ENCODE assay signal across 26 mouse cellular contexts in the genomic region with DNA sequence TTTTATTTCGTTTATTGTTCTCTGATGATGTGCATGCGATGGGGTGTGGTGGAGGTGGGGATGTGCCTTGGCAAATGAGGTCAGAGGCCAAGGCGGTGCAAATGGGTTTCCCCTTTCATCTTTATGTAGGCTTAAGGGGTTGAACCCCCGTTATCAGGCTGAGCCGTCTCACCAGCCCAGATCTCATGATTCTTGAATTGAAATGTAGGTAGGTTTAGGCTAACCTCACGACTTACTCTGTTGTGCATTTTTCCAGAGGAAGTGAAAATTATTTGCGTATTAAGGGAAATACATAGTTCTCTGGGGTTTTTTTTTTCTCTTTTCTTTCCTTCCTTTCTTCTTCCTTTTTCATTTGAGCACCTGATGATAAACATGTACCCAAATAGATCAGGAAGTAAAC. TPM values are rescaled to one million over a fixed set of nuclear protein-coding genes. Genes with fewer than 3 reads are reported as not detected.
A peak's percentile ranks its signal among the peaks of the same experiment; 100 is the strongest.
DNase-seq lines count a peak whose midpoint lies in the region; ATAC-seq and TF ChIP-seq lines count a peak whose summit lies in the region.
"Had no signal": no experiment of that assay in that cellular context is flagged by ENCODE, and none has a peak within 500 bp of the region (broad histone marks: within the 10 kb centered on the region; RNA-seq: fewer than 3 reads in every experiment).

No protein-coding gene starts in this region.

- no peaks in the 10 kb centered on the region for H3K27me3 ChIP-seq in kidney, embryonic 16.5 days (ENCODE audit: insufficient read depth, low read length)
- H3K27me3 ChIP-seq: hindbrain, embryonic 12.5 days; limb, embryonic 12.5 days; neural tube, embryonic 12.5 days; stomach, embryonic 15.5 days had no signal

- H3K4me2 ChIP-seq in kidney, embryonic 16.5 days (replicated peaks; ENCODE audit: low read depth, low read length): no peak overlapping the region
- H3K4me2 ChIP-seq: hindbrain, embryonic 12.5 days; limb, embryonic 12.5 days; neural tube, embryonic 12.5 days; stomach, embryonic 15.5 days had no signal

- no peak for DNase-seq in gastrocnemius, adult 2 months
- DNase-seq in gastrocnemius, postnatal 14 days: no peak
- DNase-seq in A20 (ENCODE audit: low read depth, low spot score): peak; percentile 80
- DNase-seq in T-cell, adult 2 months (ENCODE audit: low spot score): peak; percentile 16
- DNase-seq in adrenal gland, adult 18-20 months (ENCODE audit: low spot score in 2 of 2): no peak
- no peak for DNase-seq in cerebellum, adult 11 months
- DNase-seq: adrenal gland, postnatal 36 days; cerebellum, adult 11-12 months; cerebellum, postnatal 10 days; gastrocnemius, postnatal 25 days; kidney, adult 8-10 months; kidney, postnatal 25 days; right cerebral cortex, postnatal 4 days; thymus, postnatal 25 days had no signal

- H3K9me3 ChIP-seq in kidney, embryonic 16.5 days (ENCODE audit: low read length): no peaks in the 10 kb centered on the region
- H3K9me3 ChIP-seq: embryonic facial prominence, embryonic 10.5 days; forebrain, embryonic 10.5 days; hindbrain, embryonic 12.5 days; limb, embryonic 12.5 days; midbrain, embryonic 10.5 days; neural tube, embryonic 12.5 days; stomach, embryonic 15.5 days had no signal

- H3K36me3 ChIP-seq in kidney, embryonic 16.5 days (ENCODE audit: insufficient read depth, low read length): no peaks in the 10 kb centered on the region
- H3K36me3 ChIP-seq: embryonic facial prominence, embryonic 10.5 days; forebrain, embryonic 10.5 days; hindbrain, embryonic 12.5 days; limb, embryonic 12.5 days; midbrain, embryonic 10.5 days; neural tube, embryonic 12.5 days; stomach, embryonic 15.5 days had no signal

- H3K27ac ChIP-seq in gastrocnemius, adult 2 months: 0 out of 2 replicates have a peak overlapping the region, but pooled peaks have one; percentile 13
- no peak overlapping the region for H3K27ac ChIP-seq in kidney, embryonic 16.5 days (ENCODE audit: low read length)
- H3K27ac ChIP-seq: embryonic facial prominence, embryonic 10.5 days; forebrain, embryonic 10.5 days; hindbrain, embryonic 12.5 days; layer of hippocampus, adult 2 months; limb, embryonic 12.5 days; liver, embryonic 14.5 days; midbrain, embryonic 10.5 days; neural tube, embryonic 12.5 days had no signal

- no peak for TF ChIP-seq CTCF in gastrocnemius, adult 2 months (IDR thresholded peaks at IDR 0.05)

- H3K9ac ChIP-seq in kidney, embryonic 16.5 days (replicated peaks; ENCODE audit: low read length): no peak overlapping the region
- H3K9ac ChIP-seq: hindbrain, embryonic 12.5 days; limb, embryonic 12.5 days; liver, embryonic 14.5 days; neural tube, embryonic 12.5 days; stomach, embryonic 15.5 days had no signal

- H3K4me3 ChIP-seq in gastrocnemius, adult 2 months: no peak overlapping the region
- H3K4me3 ChIP-seq in kidney, embryonic 16.5 days (ENCODE audit: low read length): no peak overlapping the region
- H3K4me3 ChIP-seq: embryonic facial prominence, embryonic 10.5 days; forebrain, embryonic 10.5 days; hindbrain, embryonic 12.5 days; layer of hippocampus, adult 2 months; limb, embryonic 12.5 days; midbrain, embryonic 10.5 days; neural tube, embryonic 12.5 days; stomach, embryonic 15.5 days had no signal

- peaks cover 34% of the 10 kb centered on the region for H3K4me1 ChIP-seq in kidney, embryonic 16.5 days (ENCODE audit: insufficient read depth, low read length)
- H3K4me1 ChIP-seq: hindbrain, embryonic 12.5 days; neural tube, embryonic 12.5 days had no signal

- WGBS in kidney, embryonic 16.5 days: 60% methylated on average over 7 of the region's 7 CpGs

- intact Hi-C loops in gastrocnemius, adult 2 months (cut with DNase I): no loop called here
- intact Hi-C loops in gastrocnemius, postnatal 14 days (cut with DNase I; ENCODE audit: low total_unique reads): no loop called here

- ATAC-seq in inflammation-experienced regulatory T-cells, adult 6 months: peak; percentile 58
- no peak for ATAC-seq in kidney, embryonic 16.5 days (ENCODE audit: low FRiP score, low TSS enrichment)
- ATAC-seq: forebrain, embryonic 16.5 days had no signal

RNA-seq across cellular contexts. Expression of a gene that starts 37.0 kb away (rescaled TPM):
- total RNA-seq in gastrocnemius, adult 2 months (2021): 10 to 100 TPM in 1 of 2 experiments, 1 to 10 TPM in 1; 5.7 to 11.7 TPM
- 10 to 100 TPM; 14.4 to 15.2 TPM for total RNA-seq in gastrocnemius, postnatal 14 days (2021)
- polyA plus RNA-seq in inflammation-experienced regulatory T-cells, adult 6 months (2017; shearing (Covaris generic)): 10 to 100 TPM; 25.0 to 41.4 (median 29.7) TPM
- 10 to 100 TPM; 23.3 to 27.6 TPM for total RNA-seq in adrenal gland, adult 18-20 months (2021)
- polyA plus RNA-seq in kidney, embryonic 16.5 days (2015; fragmentation: Nextera tagmentation; extraction: Ambion mirVana): 26.4 and 27.8 TPM in 2 replicates

Comparison
In these comparisons a context has a peak if more than half of its experiments do, and no peak if none do; other contexts are left out.
1. DNase-seq: peak in A20 (single experiment) and T-cell, adult 2 months (single experiment); none in gastrocnemius, adult 2 months (single experiment), gastrocnemius, postnatal 14 days (single experiment), adrenal gland, adult 18-20 months (0 of 2) and cerebellum, adult 11 months (single experiment).